Mouse (Mus musculus) ES-Bruce4 (cell line): ENCODE results near the gene Zfp936.

Experiments
- CTCF ChIP-seq: IDR thresholded peaks from one replicate; pipeline ENCODE4 v1.8.1; 2011; ENCODE audit warnings: low read depth, low read length
- EP300 ChIP-seq: IDR thresholded peaks from 2 replicates; pipeline ENCODE4 v1.6.1; 2011; ENCODE audit warnings: low read depth, low read length; ENCODE audit not compliant: insufficient read depth
- POLR2A ChIP-seq: IDR thresholded peaks from one replicate; pipeline ENCODE4 v1.8.1; 2011; ENCODE audit warnings: low read length; ENCODE audit not compliant: insufficient read depth

- TF ChIP-seq POLR2A (no peak), CTCF (no peak), EP300 (no peak)
Measured at GRCm38 (mm10) chr7:43177003-43177702, 63.1 kb downstream of the Zfp936 start.
